Mouse (Mus musculus): ENCODE results near the gene Rad51b. TPM values are rescaled to one million over a fixed set of nuclear protein-coding genes. Genes with fewer than 3 reads are reported as not detected.

The Rad51b gene
- polyA plus RNA-seq, 1 experiment from 2014 or later, result 6.4 TPM

DNA sequence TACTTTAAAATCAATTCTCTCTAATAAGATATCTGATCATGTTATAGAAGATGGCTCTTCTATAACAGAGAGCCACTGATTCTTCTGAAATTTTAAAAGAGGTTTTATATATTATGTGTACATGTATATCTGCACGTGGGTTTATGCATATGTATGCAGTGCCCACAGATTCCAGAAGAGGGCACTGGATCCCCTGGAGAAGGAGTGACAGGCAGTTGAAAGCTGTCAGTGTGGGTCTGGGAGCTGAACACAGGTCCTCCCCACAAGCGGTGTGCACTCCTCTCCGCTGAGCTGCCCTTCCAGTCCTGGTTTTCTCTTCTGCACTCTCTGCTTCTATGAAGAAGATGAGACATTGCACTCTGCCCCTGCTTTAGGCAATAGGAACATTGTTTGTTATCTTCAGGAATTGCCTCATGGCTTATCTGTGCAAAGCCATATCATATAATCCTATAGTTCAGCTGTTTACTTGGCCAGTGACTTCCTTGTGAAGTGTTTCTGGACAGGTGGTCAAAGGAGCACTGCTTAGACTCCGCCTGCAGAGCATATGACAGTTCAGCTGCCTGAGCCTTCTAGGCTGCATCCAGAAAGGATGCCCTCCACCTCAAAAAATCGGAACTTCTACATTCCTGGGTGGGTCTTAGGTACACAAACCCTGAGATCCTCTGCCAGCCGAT lies 485.5 kb downstream of the Rad51b start:
- no peak overlapping the region for H3K4me3 ChIP-seq
- H3K27ac ChIP-seq (replicated peaks), result no peak overlapping the region
- 94% methylated on average over 6 of the region's 6 CpGs for WGBS
- peaks cover 7% of the 10 kb centered on the region for H3K9me3 ChIP-seq
- DNase-seq (ENCODE audit: low spot score), result no peak
- no peaks in the 10 kb centered on the region for H3K27me3 ChIP-seq (replicated peaks; ENCODE audit: low read depth, poor library complexity, severe bottlenecking)
- peaks cover 4% of the 10 kb centered on the region for H3K36me3 ChIP-seq (replicated peaks)
- H3K4me1 ChIP-seq, result peaks cover 24% of the 10 kb centered on the region

GRCm38 (mm10) chr12:79784159-79784558 lies 487.1 kb downstream of the Rad51b start:
- no peak for DNase-seq (ENCODE audit: low spot score)
- Histone ChIP-seq H3K36me3 (replicated peaks) (peaks cover 4% of the 10 kb centered on the region), H3K9me3 (peaks cover 7% of the 10 kb centered on the region), H3K4me1 (peaks cover 39% of the 10 kb centered on the region), H3K27ac (replicated peaks) (0 out of 2 replicates have a peak overlapping the region, but pooled peaks have one; percentile 16), H3K4me3 (no peak overlapping the region), H3K27me3 (replicated peaks; ENCODE audit: low read depth, poor library complexity, severe bottlenecking) (no peaks in the 10 kb centered on the region)
- 85% methylated on average over 7 of the region's 7 CpGs for whole genome bisulfite sequencing

DNA sequence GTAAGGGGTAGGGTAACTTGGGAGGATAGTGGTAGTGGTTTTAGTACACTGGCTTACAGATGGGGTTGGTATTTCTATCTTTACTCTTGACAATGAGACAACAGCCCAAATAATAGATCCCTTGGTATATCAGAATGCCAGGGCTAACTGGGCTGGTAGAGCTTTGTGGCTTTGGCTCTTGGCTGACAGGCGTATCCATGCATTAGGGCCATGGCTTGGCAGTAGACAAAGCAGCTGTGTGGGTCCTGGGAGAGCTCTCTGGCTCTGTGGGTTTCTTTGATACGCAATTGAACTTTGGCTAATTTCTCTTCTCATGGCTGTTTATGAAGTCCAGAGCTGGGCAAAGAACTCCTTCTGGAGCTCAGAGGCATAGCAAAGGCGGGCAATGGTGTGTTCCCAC lies 488.6 kb downstream of the Rad51b start:
- Histone ChIP-seq H3K9me3 (peaks cover 7% of the 10 kb centered on the region), H3K4me1 (peaks cover 32% of the 10 kb centered on the region), H3K4me3 (no peak overlapping the region), H3K27ac (replicated peaks) (no peak overlapping the region), H3K27me3 (replicated peaks; ENCODE audit: low read depth, poor library complexity, severe bottlenecking) (no peaks in the 10 kb centered on the region), H3K36me3 (replicated peaks) (peaks cover 4% of the 10 kb centered on the region)
- DNase-seq (ENCODE audit: low spot score), result no peak
- 94% methylated on average over 3 of the region's 3 CpGs for WGBS

DNA sequence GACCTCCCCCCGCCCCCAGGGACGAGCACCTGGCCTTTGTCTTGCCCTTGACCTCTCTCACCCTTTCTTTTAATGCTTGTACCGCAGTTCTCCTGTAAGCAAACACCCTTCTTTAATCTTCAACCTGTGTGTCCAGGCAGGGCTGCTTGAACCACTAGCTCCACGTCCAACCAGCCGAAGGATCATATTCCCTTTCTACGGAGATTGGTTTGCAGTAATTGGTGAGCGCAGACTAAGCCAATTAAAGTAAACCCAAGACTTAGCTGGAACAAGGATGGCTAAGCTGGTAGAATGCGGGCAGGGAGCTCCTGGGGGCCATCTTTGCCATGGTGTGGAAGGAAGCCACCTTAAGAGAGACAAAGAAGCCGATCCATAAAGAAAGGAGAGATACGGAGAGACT lies 490.5 kb downstream of the Rad51b start:
- H3K27me3 ChIP-seq (replicated peaks; ENCODE audit: low read depth, poor library complexity, severe bottlenecking), result no peaks in the 10 kb centered on the region
- peak; percentile 43 for DNase-seq (ENCODE audit: low spot score)
- peaks cover 4% of the 10 kb centered on the region for H3K9me3 ChIP-seq
- peak overlapping the region; percentile 60 for H3K27ac ChIP-seq (replicated peaks)
- peaks cover 2% of the 10 kb centered on the region for H3K36me3 ChIP-seq (replicated peaks)
- 53% methylated on average over 10 of the region's 10 CpGs for WGBS
- H3K4me3 ChIP-seq, result no peak overlapping the region
- peaks cover 26% of the 10 kb centered on the region for H3K4me1 ChIP-seq

GRCm38 (mm10) chr12:79788340-79788739 lies 491.3 kb downstream of the Rad51b start:
- DNase-seq (ENCODE audit: low spot score), result no peak
- WGBS, result 91% methylated on average over 5 of the region's 5 CpGs
- Histone ChIP-seq H3K4me3 (no peak overlapping the region), H3K9me3 (no peaks in the 10 kb centered on the region), H3K4me1 (peaks cover 29% of the 10 kb centered on the region), H3K27ac (replicated peaks) (no peak overlapping the region), H3K27me3 (replicated peaks; ENCODE audit: low read depth, poor library complexity, severe bottlenecking) (no peaks in the 10 kb centered on the region), H3K36me3 (replicated peaks) (no peaks in the 10 kb centered on the region)

GRCm38 (mm10) chr12:79789481-79789880 lies 492.4 kb downstream of the Rad51b start:
- peaks cover 32% of the 10 kb centered on the region for H3K4me1 ChIP-seq
- no peaks in the 10 kb centered on the region for H3K27me3 ChIP-seq (replicated peaks; ENCODE audit: low read depth, poor library complexity, severe bottlenecking)
- DNase-seq (ENCODE audit: low spot score), result no peak
- H3K9me3 ChIP-seq, result no peaks in the 10 kb centered on the region
- H3K36me3 ChIP-seq (replicated peaks), result no peaks in the 10 kb centered on the region
- no peak overlapping the region for H3K27ac ChIP-seq (replicated peaks)
- no peak overlapping the region for H3K4me3 ChIP-seq
- WGBS, result 83% methylated on average over 6 of the region's 6 CpGs

GRCm38 (mm10) chr12:79793382-79793781 lies 496.3 kb downstream of the Rad51b start:
- no peaks in the 10 kb centered on the region for H3K36me3 ChIP-seq (replicated peaks)
- no peak for DNase-seq (ENCODE audit: low spot score)
- no peak overlapping the region for H3K4me3 ChIP-seq
- 74% methylated on average over 8 of the region's 8 CpGs for WGBS
- H3K27me3 ChIP-seq (replicated peaks; ENCODE audit: low read depth, poor library complexity, severe bottlenecking), result no peaks in the 10 kb centered on the region
- peaks cover 29% of the 10 kb centered on the region for H3K4me1 ChIP-seq
- H3K27ac ChIP-seq (replicated peaks), result no peak overlapping the region; the same call in 1 of the 2 replicates
- H3K9me3 ChIP-seq, result no peaks in the 10 kb centered on the region

DNA sequence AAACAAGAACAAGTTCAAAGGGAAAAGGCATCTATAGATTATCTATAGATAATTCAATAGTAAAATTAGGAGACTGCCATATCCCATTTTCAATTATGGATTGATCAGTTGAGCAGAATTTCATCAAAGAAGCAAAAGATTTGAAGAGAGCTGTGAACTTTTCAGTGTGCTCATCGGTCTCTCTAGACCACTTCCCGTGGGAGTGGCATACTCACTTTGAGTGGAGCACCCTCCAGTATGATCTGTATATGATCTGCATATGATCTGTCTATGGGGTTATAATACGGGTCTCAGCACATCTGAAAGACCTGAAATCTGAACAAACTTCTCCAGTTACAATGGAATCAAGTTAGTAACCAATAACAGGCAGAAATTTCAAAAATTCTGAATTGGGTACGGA lies 497.7 kb downstream of the Rad51b start:
- no peak for DNase-seq (ENCODE audit: low spot score)
- H3K27me3 ChIP-seq (replicated peaks; ENCODE audit: low read depth, poor library complexity, severe bottlenecking), result no peaks in the 10 kb centered on the region
- peaks cover 33% of the 10 kb centered on the region for H3K4me1 ChIP-seq
- no peaks in the 10 kb centered on the region for H3K36me3 ChIP-seq (replicated peaks)
- WGBS, result 91% methylated on average over 4 of the region's 4 CpGs
- H3K4me3 ChIP-seq, result no peak overlapping the region
- H3K9me3 ChIP-seq, result no peaks in the 10 kb centered on the region
- no peak overlapping the region for H3K27ac ChIP-seq (replicated peaks)

DNA sequence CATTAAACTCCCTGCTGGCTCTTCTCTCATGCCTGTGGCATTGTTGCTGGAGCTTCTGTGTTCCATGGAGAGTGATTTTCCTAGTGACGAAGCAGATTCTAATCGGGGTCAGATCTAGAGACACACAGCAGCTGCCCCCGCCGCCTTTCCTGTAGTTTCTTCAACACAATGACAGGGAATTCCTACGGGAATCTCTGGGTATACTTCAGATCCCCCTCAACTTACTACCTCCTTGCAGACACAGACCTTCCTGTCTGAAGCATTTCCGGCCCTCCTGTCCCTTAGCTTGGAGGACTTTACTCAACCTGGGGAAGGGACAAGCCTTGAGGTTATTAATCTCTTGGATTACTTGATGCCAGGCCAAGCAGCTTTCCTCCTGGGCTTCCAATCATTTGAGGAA lies 499.2 kb downstream of the Rad51b start:
- DNase-seq (ENCODE audit: low spot score), result no peak
- Histone ChIP-seq H3K9me3 (no peaks in the 10 kb centered on the region), H3K27me3 (replicated peaks; ENCODE audit: low read depth, poor library complexity, severe bottlenecking) (no peaks in the 10 kb centered on the region), H3K36me3 (replicated peaks) (no peaks in the 10 kb centered on the region), H3K4me3 (no peak overlapping the region), H3K27ac (replicated peaks) (peak overlapping the region; percentile 74; the same call in 1 of the 2 replicates), H3K4me1 (peaks cover 33% of the 10 kb centered on the region)
- 60% methylated on average over 6 of the region's 6 CpGs for WGBS

DNA sequence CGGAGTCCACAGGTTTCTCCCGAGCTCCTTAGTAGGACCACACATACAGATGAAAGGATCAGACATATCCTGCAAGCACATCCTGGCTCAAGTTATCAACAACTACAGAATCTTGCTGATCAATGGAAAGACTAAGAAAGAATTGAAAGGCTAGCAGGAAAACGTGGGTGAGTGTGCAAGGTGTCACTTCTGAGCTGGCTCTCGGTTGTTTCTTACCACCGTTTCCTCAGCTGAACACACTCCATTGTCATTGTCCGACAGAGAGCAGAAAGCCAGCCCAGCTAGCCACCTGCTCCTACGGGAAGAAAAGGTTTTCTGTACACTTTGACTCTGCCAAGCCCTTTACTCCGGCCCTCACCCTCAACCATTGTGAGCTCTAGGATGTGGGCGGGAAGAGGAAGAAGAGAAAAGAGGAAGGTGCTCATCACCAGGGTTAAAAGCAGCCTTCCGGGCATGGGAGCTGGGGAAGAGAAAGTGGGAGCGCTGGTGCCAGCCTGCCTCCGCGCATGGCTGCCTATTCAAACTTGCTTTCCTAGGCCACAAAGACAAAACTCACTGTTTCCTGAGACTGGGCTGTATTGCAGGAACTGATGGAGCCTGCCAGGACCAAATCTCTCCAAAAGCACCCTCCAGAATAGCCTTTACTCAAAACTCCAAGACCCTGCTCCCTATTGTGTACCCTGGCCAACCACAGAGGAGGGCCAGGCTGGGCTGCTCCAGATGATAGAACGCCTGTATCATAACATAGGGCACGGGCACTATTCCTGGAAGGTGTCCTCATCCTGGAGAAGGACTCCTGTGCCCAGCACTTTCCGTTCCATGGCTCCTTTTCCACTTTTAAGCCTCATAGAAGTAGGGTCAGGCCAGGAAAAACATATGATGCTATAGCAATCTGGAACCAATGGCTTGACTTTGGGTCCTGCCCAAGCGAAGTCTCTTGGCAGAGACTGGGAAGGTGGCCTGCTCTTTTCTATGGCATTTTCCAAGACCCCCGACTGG lies 500.0 kb downstream of the Rad51b start:
- 81% methylated on average over 18 of the region's 18 CpGs for WGBS
- no peaks in the 10 kb centered on the region for H3K9me3 ChIP-seq
- peak overlapping the region; percentile 74 for H3K27ac ChIP-seq (replicated peaks)
- H3K4me1 ChIP-seq, result peaks cover 33% of the 10 kb centered on the region
- no peak overlapping the region for H3K4me3 ChIP-seq
- no peak for DNase-seq (ENCODE audit: low spot score)
- no peaks in the 10 kb centered on the region for H3K36me3 ChIP-seq (replicated peaks)
- no peaks in the 10 kb centered on the region for H3K27me3 ChIP-seq (replicated peaks; ENCODE audit: low read depth, poor library complexity, severe bottlenecking)

DNA sequence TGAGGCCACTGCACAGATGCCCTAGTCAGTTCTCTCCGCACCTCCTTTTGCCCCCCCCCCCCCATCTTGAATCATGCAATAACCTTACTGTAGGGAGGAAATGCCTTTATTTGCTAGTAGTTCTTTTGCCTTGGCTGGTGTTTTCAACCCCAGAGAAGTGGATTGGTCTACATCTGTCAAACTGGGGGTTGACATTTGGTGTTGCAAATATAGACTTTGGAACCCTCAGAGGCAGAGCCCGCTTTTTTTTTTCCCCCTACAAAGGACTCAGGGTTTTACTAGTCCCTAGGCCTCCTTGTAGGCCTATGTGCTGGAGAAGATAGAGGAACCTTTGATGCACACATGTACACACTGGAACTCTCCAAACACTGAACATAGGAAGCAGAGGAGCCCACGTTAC lies 501.4 kb downstream of the Rad51b start:
- Histone ChIP-seq H3K4me1 (peaks cover 35% of the 10 kb centered on the region), H3K4me3 (no peak overlapping the region), H3K27ac (replicated peaks) (peak overlapping the region; percentile 52; the same call in 1 of the 2 replicates), H3K27me3 (replicated peaks; ENCODE audit: low read depth, poor library complexity, severe bottlenecking) (no peaks in the 10 kb centered on the region), H3K9me3 (no peaks in the 10 kb centered on the region), H3K36me3 (replicated peaks) (no peaks in the 10 kb centered on the region)
- no peak for DNase-seq (ENCODE audit: low spot score)
- WGBS, result 87% methylated on average over 3 of the region's 3 CpGs

DNA sequence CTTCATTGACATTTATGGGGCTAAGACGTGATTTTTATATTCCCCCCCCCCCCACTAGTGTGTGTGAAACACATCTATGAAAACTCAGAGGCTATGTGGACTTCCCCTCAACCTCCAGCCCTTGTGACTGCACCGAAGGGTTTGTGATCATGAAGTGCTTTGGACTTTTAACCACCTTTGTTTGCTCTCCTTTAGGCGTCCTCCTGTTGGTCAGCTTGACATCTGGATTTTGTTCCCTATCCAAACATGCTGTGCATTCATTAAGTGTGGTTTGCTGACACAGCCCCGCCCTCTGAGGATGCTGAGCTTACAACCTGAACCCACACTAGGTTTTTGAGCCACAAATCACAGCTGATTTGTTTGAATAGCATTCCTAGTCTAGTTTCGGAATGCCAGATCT lies 502.3 kb downstream of the Rad51b start:
- peaks cover 42% of the 10 kb centered on the region for H3K4me1 ChIP-seq
- H3K4me3 ChIP-seq, result no peak overlapping the region
- DNase-seq (ENCODE audit: low spot score), result no peak
- 47% methylated on average over 5 of the region's 5 CpGs for WGBS
- no peaks in the 10 kb centered on the region for H3K27me3 ChIP-seq (replicated peaks; ENCODE audit: low read depth, poor library complexity, severe bottlenecking)
- no peaks in the 10 kb centered on the region for H3K9me3 ChIP-seq
- H3K27ac ChIP-seq (replicated peaks), result peak overlapping the region; percentile 52
- no peaks in the 10 kb centered on the region for H3K36me3 ChIP-seq (replicated peaks)

All from embryonic facial prominence, embryonic 10.5 days (tissue).